Mouse (Mus musculus): ENCODE measurements around the gene Defb45.

GRCm38 (mm10) chr2:152624566-152624965 lies 25.4 kb upstream of the Defb45 start:
- TF ChIP-seq CTCF (IDR thresholded peaks at IDR 0.05; ENCODE audit: insufficient read depth, low read depth, low read length), result no peak
- TF ChIP-seq POLR2A (IDR thresholded peaks at IDR 0.05; ENCODE audit: insufficient read depth, low read depth, low read length), result no peak

Measured in olfactory bulb, adult 2 months (tissue).